Mouse (Mus musculus) neural tube, embryonic 14.5 days (tissue): ENCODE measurements around the gene Gm3636. TPM values are rescaled to one million over a fixed set of nuclear protein-coding genes. Genes with fewer than 3 reads are reported as not detected.
"Not testable (repeated sequence)": the region's sequence is repeated elsewhere in the genome, so short reads cannot be mapped to it uniquely, and the experiment has no call there.

Experiments used
- ATAC-seq: fragments of 200-750 bp; cut with Nextera tagmentation; 2 replicates; pipeline ENCODE4 v1.8.0; 2017; ENCODE audit warnings: low read depth, mild to moderate bottlenecking, moderate TSS enrichment, moderate library complexity
- H3K27ac ChIP-seq: fragments of 300-500 bp; sonication (generic); 2 replicates; pipeline ENCODE4 v1.5.1; 2014; ENCODE audit warnings: low read depth, mild to moderate bottlenecking, control low read depth, low read length, moderate library complexity, mixed read lengths
- H3K27me3 ChIP-seq: fragments of 300-500 bp; sonication (generic); 2 replicates; pipeline ENCODE4 v1.6.1; 2014; ENCODE audit warnings: low read length; ENCODE audit not compliant: control insufficient read depth, insufficient read depth
- H3K36me3 ChIP-seq: fragments of 300-500 bp; sonication (generic); 2 replicates; pipeline ENCODE4 v1.6.1; 2014; ENCODE audit warnings: low read length, mixed read lengths; ENCODE audit not compliant: control insufficient read depth, insufficient read depth
- H3K4me1 ChIP-seq: fragments of 300-500 bp; sonication (generic); 2 replicates; pipeline ENCODE4 v1.6.1; 2014; ENCODE audit warnings: low read length; ENCODE audit not compliant: control insufficient read depth, insufficient read depth
- H3K4me2 ChIP-seq: fragments of 300-500 bp; sonication (generic); 2 replicates; pipeline ENCODE4 v1.6.1; 2014; ENCODE audit warnings: mild to moderate bottlenecking, low read depth, low read length, control low read depth
- H3K4me3 ChIP-seq: fragments of 300-500 bp; sonication (generic); 2 replicates; pipeline ENCODE4 v1.5.1; 2014; ENCODE audit warnings: low read depth, low read length, control low read depth, mixed read lengths
- H3K9ac ChIP-seq: fragments of 300-500 bp; sonication (generic); replicated peaks from 2 replicates; pipeline ENCODE4 v1.6.1; 2014; ENCODE audit warnings: low read depth, mild to moderate bottlenecking, control low read depth, low read length, mixed read lengths
- H3K9me3 ChIP-seq: fragments of 300-500 bp; sonication (generic); 2 replicates; pipeline ENCODE4 v1.6.1; 2016; ENCODE audit warnings: low read length; ENCODE audit not compliant: control insufficient read depth
- WGBS: fragments of 180-500 bp; shearing (Covaris S2); extraction: QIAGEN DNeasy Blood & Tissue Kit; methylation state at CpG from one replicate; pipeline ENCODE4 v1.1.7; 2014; 5-methylcytosine and 5-hydroxymethylcytosine counted together
- polyA plus RNA-seq: library from polyadenylated mRNA; unstranded; fragments of >200 nt; fragmentation: Nextera tagmentation; extraction: Ambion mirVana; gene quantifications from 2 replicates; pipeline ENCODE4 v1.2.1, GENCODE M21; 2014

Gene Gm3636
- polyA plus RNA-seq = 17.7 and 19.6 TPM in 2 replicates

GRCm38 (mm10) chr14:6742232-6742631, at the start of gene Gm3636:
Gene Gm3636 (minus strand): TSS chr14:6742332.
- H3K4me1 ChIP-seq, H3K36me3 ChIP-seq, H3K9ac ChIP-seq, H3K4me2 ChIP-seq, H3K27ac ChIP-seq, H3K27me3 ChIP-seq, ATAC-seq, H3K9me3 ChIP-seq, H3K4me3 ChIP-seq: not testable (repeated sequence)
- WGBS = no CpG with 5 or more reads among the region's 2 CpGs

GRCm38 (mm10) chr14:6774311-6774710, 32.2 kb upstream of the Gm3636 start, which contains the start of gene Gm8362:
Gene Gm8362 (minus strand): TSS chr14:6774411.
- H3K9me3 ChIP-seq, H3K4me1 ChIP-seq, H3K9ac ChIP-seq, ATAC-seq, H3K27me3 ChIP-seq, H3K4me3 ChIP-seq, H3K27ac ChIP-seq, H3K4me2 ChIP-seq, H3K36me3 ChIP-seq: not testable (repeated sequence)
- no CpG with 5 or more reads among the region's 1 CpGs for WGBS

GRCm38 (mm10) chr14:6757231-6757536, 15.1 kb upstream of the Gm3636 start:
- not testable (repeated sequence) for H3K4me1 ChIP-seq

GRCm38 (mm10) chr14:6756384-6757230, 14.5 kb upstream of the Gm3636 start:
- not testable (repeated sequence) for H3K27me3 ChIP-seq, H3K27ac ChIP-seq

More at GRCm38 (mm10) chr14:6757231-6757536, 15.1 kb upstream of the Gm3636 start:
- H3K36me3 ChIP-seq, H3K4me2 ChIP-seq, H3K27me3 ChIP-seq, H3K9ac ChIP-seq, ATAC-seq, H3K9me3 ChIP-seq, H3K27ac ChIP-seq: not testable (repeated sequence)
- WGBS = 0% methylated on average over 4 of the region's 13 CpGs
- H3K4me3 ChIP-seq = peak overlapping the region; percentile 36; the same call in 1 of the 2 replicates

GRCm38 (mm10) chr14:6720151-6720550, 22.0 kb downstream of the Gm3636 start, which contains the start of gene Gm8050:
Gene Gm8050 (minus strand): TSS chr14:6720251.
- not testable (repeated sequence) for ATAC-seq, H3K4me3 ChIP-seq, H3K9ac ChIP-seq, H3K9me3 ChIP-seq, H3K27ac ChIP-seq, H3K4me1 ChIP-seq, H3K36me3 ChIP-seq, H3K27me3 ChIP-seq, H3K4me2 ChIP-seq
- WGBS = no CpG with 5 or more reads among the region's 2 CpGs

More at GRCm38 (mm10) chr14:6756384-6757230, 14.5 kb upstream of the Gm3636 start:
- peak overlapping the region; percentile 39; the same call in 1 of the 2 replicates for H3K9ac ChIP-seq
- not testable (repeated sequence) for H3K9me3 ChIP-seq, H3K4me1 ChIP-seq, H3K36me3 ChIP-seq, ATAC-seq
- peak overlapping the region; percentile 36 for H3K4me3 ChIP-seq
- peak overlapping the region; percentile 30; the same call in 1 of the 2 replicates for H3K4me2 ChIP-seq
- WGBS = 0% methylated on average over 16 of the region's 67 CpGs

Other genes with a start within 250 kb of the Gm3636 start
- not detected in 2 replicates for gene Gm8356, start 205.0 kb downstream of the Gm3636 start, polyA plus RNA-seq
- 0.53 and 1.6 TPM in 2 replicates for gene Gm3629, start 151.7 kb downstream of the Gm3636 start, polyA plus RNA-seq
- gene Gm3460, start 119.9 kb downstream of the Gm3636 start, polyA plus RNA-seq = 0.78 TPM in 1 of 2 replicates, not detected in the other
- gene Gm10251, start 58.2 kb downstream of the Gm3636 start, polyA plus RNA-seq = not detected in 2 replicates
- gene Gm8050, start 22.1 kb downstream of the Gm3636 start, polyA plus RNA-seq = not detected in 2 replicates
- gene Gm8362, start 32.1 kb upstream of the Gm3636 start, polyA plus RNA-seq = not detected in 2 replicates
- gene Gm3642, start 98.0 kb upstream of the Gm3636 start, polyA plus RNA-seq = not detected in 2 replicates
- gene Gm3667, start 147.6 kb upstream of the Gm3636 start, polyA plus RNA-seq = 10.6 and 13.4 TPM in 2 replicates
- gene Gm6356, start 231.5 kb upstream of the Gm3636 start, polyA plus RNA-seq = not detected in 2 replicates